ENCODE assay signal across 7 mouse cellular contexts in genomic region chr2:68471759-68472550, GRCm38 (mm10). TPM values are rescaled to one million over a fixed set of nuclear protein-coding genes. Genes with fewer than 3 reads are reported as not detected.
DNase-seq lines count a peak whose midpoint lies in the region; ATAC-seq and TF ChIP-seq lines count a peak whose summit lies in the region.

Stk39 (minus strand) TSS chr2:68472268.

- no peaks in the 10 kb centered on the region for H3K9me3 ChIP-seq in intestine, embryonic 14.5 days (ENCODE audit: control insufficient read depth, low read length)

- peak within 1 kb of the TSS; percentile 78 for H3K4me3 ChIP-seq in intestine, embryonic 14.5 days (ENCODE audit: low read depth, low read length)
- H3K4me3 ChIP-seq in small intestine, adult 2 months (ENCODE audit: low read depth, low read length): peak within 1 kb of the TSS; percentile 83

- peak; percentile 86 for ATAC-seq in intestine, embryonic 14.5 days (replicated peaks; ENCODE audit: low FRiP score, low TSS enrichment, low read depth)

- H3K27ac ChIP-seq in intestine, embryonic 14.5 days (ENCODE audit: low read depth): peak within 1 kb of the TSS; percentile 86
- peak within 1 kb of the TSS; percentile 28; the same call in 1 of the 2 replicates for H3K27ac ChIP-seq in small intestine, adult 2 months (ENCODE audit: insufficient read depth, low read depth, low read length)

- H3K4me1 ChIP-seq in intestine, embryonic 14.5 days (replicated peaks; ENCODE audit: control insufficient read depth, insufficient read depth, low read length): peaks cover 9% of the 10 kb centered on the region; the same call in 1 of the 2 replicates
- no peaks in the 10 kb centered on the region for H3K4me1 ChIP-seq in small intestine, adult 2 months (ENCODE audit: control insufficient read depth, insufficient read depth, insufficient read length, low read length)

- no peaks in the 10 kb centered on the region for H3K27me3 ChIP-seq in intestine, embryonic 14.5 days (replicated peaks; ENCODE audit: control insufficient read depth, insufficient read depth, low read length)
- no peaks in the 10 kb centered on the region for H3K27me3 ChIP-seq in small intestine, adult 2 months (ENCODE audit: control insufficient read depth, insufficient read depth, low read length)

- H3K4me2 ChIP-seq in intestine, embryonic 14.5 days (ENCODE audit: low read length): peak within 1 kb of the TSS; percentile 89

- TF ChIP-seq CTCF in small intestine, adult 2 months (IDR thresholded peaks at IDR 0.05; ENCODE audit: extremely low read depth, insufficient read length, insufficient replicate concordance, low read depth, low read length): no peak

- DNase-seq in adrenal gland, adult 8-10 months: peak; percentile 64
- peak; percentile 85 for DNase-seq in embryo, embryonic 10.5 days (ENCODE audit: low spot score)
- DNase-seq in gastrocnemius, postnatal 4 days (ENCODE audit: low spot score in 2 of 2): peak; percentile 75 to 83
- DNase-seq in intestine, embryonic 14.5 days (ENCODE audit: low spot score): peak; percentile 94
- peak; percentile 51 to 70 for DNase-seq in left cerebral cortex, postnatal 25 days (ENCODE audit: low spot score in 2 of 2)
- DNase-seq in mesoderm, embryonic 11.5 days (ENCODE audit: low read depth, low spot score): peak; percentile 85

- TF ChIP-seq POLR2A in small intestine, adult 2 months (IDR thresholded peaks at IDR 0.05; ENCODE audit: low read depth, low read length): no peak

- H3K36me3 ChIP-seq in intestine, embryonic 14.5 days (ENCODE audit: control insufficient read depth, insufficient read depth, low read length): no peaks in the 10 kb centered on the region
- no peaks in the 10 kb centered on the region for H3K36me3 ChIP-seq in small intestine, adult 2 months (ENCODE audit: control insufficient read depth, insufficient read depth, low read length)

- H3K9ac ChIP-seq in intestine, embryonic 14.5 days (ENCODE audit: low read length): peak within 1 kb of the TSS; percentile 75

- WGBS in intestine, embryonic 14.5 days: under 1% methylated on average over 74 of the region's 99 CpGs
- under 1% methylated on average over 89 of the region's 99 CpGs for WGBS in small intestine, adult 2 months

- intact Hi-C loops in left cerebral cortex, postnatal 25 days (cut with DNase I): loop anchor here (2.0 kb wide), 2 partner anchors 89 to 105 kb away; no protein-coding TSS in a partner anchor

RNA-seq across cellular contexts. Expression of gene Stk39, which starts in this region (rescaled TPM):
- total RNA-seq in adrenal gland, adult 8-10 months (2022): 100 to 1,000 TPM in 1 of 4 experiments, 10 to 100 TPM in 3; 59.8 to 101 (median 73.8) TPM
- total RNA-seq in gastrocnemius, postnatal 4 days (2021): 10 to 100 TPM; 24.1 to 24.3 TPM
- 15.3 and 18.3 TPM in 2 replicates for polyA plus RNA-seq in intestine, embryonic 14.5 days (2014; fragmentation: Nextera tagmentation; extraction: Ambion mirVana)
- 10 to 100 TPM; 67.1 to 72.0 TPM for total RNA-seq in left cerebral cortex, postnatal 25 days (2021)
- 4.6 and 4.8 TPM in 2 replicates for polyA plus RNA-seq in small intestine, adult 2 months (2012; rRNA removed)

Comparison
In these comparisons a context has a peak if more than half of its experiments do, and no peak if none do; other contexts are left out.
1. Peak in every context shown above with its lines: DNase-seq, ATAC-seq, H3K4me3 ChIP-seq and H3K27ac ChIP-seq.